Mouse (Mus musculus): Measurements from ENCODE around the gene Washc3. TPM values are rescaled to one million over a fixed set of nuclear protein-coding genes. Genes with fewer than 3 reads are reported as not detected.

The Washc3 gene
- polyA plus RNA-seq, 1 experiment from 2014 or later: 56.2 TPM

DNA sequence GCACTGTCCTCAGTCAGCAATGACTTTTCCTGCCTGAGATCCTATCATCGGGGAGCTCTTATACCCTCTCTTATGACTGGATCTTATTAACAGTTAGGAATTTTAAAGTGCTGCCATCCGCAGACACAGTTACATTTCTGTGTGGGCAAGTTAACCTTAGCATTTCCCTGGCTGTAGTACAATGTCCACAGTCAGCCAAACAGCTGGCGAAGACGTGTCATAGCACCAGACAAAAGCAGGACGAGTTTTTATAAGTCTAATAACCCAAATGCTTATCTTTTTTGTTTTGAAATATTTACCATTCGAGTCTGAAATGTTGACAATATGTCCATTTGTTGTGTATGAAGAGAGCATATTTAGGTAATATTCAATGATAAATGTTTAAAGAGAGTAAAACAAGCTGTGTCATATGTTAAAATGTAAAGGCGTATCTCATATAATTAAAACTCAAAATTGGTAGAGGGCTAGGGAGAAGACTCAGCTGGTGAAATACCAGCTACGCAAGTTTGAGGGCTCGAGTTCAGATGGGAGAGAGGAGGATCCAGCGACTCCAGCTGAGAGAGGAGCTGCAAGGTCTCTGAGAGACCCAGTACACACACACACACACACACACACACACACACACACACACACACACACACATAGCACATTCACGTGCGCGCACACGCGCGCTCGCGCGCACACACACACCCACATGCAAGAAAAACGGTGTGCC, 14.1 kb downstream of the Washc3 start:
- H3K36me3 ChIP-seq: peaks cover 10% of the 10 kb centered on the region; the same call in 1 of the 2 replicates
- 88% methylated on average over 20 of the region's 20 CpGs for WGBS
- no peak overlapping the region for H3K27ac ChIP-seq
- H3K4me3 ChIP-seq: no peak overlapping the region
- no peaks in the 10 kb centered on the region for H3K9me3 ChIP-seq
- no peaks in the 10 kb centered on the region for H3K27me3 ChIP-seq
- 0 out of 2 replicates have a peak, but pooled peaks cover 3% of the 10 kb centered on the region for H3K4me1 ChIP-seq
- H3K4me2 ChIP-seq: no peak overlapping the region
- ATAC-seq (ENCODE audit: insufficient number of reproducible peaks, insufficient read depth, low FRiP score, low TSS enrichment, low read depth): no peak
- no peak overlapping the region for H3K9ac ChIP-seq

DNA sequence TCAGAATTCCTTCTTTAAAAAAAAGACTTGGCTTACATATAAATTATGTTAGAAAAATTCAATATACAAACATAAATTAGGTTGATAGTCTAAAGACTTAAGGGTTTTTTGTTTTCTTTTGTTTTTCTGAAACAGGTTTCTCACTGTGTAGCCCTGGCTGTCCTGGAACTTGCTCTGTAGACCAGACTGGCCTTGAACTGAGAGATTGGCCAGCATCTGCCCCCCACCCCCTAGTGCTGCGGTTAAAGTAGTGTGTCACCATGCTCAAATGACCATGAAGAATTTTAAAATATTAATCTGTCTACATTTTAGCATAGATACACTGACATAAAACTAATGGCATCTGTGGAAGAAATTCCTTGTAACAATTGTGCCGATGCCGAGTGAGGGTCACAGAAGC, 17.3 kb downstream of the Washc3 start:
- H3K27me3 ChIP-seq: no peaks in the 10 kb centered on the region
- peaks cover 19% of the 10 kb centered on the region for H3K4me1 ChIP-seq
- peaks cover 14% of the 10 kb centered on the region for H3K36me3 ChIP-seq
- H3K27ac ChIP-seq: no peak overlapping the region
- ATAC-seq (ENCODE audit: insufficient number of reproducible peaks, insufficient read depth, low FRiP score, low TSS enrichment, low read depth): no peak
- no peak overlapping the region for H3K4me3 ChIP-seq
- no peak overlapping the region for H3K9ac ChIP-seq
- no peak overlapping the region for H3K4me2 ChIP-seq
- H3K9me3 ChIP-seq: no peaks in the 10 kb centered on the region
- WGBS: 90% methylated on average over 3 of the region's 3 CpGs

DNA sequence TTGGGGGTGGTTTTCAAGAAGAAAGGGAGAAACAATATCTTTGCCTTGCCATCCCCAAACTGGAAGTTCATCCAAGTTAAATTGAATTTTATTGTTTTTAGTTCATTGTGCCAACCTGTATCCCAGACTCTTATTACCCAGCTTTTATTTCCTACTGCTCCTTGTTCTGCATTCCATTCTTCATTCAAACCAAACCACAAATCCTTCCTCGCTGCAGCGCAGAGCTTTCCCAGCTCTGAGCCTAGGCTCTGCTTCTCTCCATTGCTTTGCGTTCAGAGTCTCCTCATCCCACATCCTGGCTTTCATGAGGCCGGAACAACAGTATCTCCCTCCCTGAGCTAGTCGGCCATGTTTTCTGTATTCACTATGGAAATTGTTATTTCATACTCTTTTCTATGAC, 20.8 kb downstream of the Washc3 start:
- peaks cover 27% of the 10 kb centered on the region for H3K36me3 ChIP-seq
- H3K4me3 ChIP-seq: no peak overlapping the region
- no peaks in the 10 kb centered on the region for H3K9me3 ChIP-seq
- no peak for ATAC-seq (ENCODE audit: insufficient number of reproducible peaks, insufficient read depth, low FRiP score, low TSS enrichment, low read depth)
- peaks cover 19% of the 10 kb centered on the region for H3K4me1 ChIP-seq
- no peaks in the 10 kb centered on the region for H3K27me3 ChIP-seq
- H3K27ac ChIP-seq: peak overlapping the region; percentile 73
- WGBS: 31% methylated on average over 5 of the region's 5 CpGs
- H3K9ac ChIP-seq: no peak overlapping the region
- H3K4me2 ChIP-seq: no peak overlapping the region

DNA sequence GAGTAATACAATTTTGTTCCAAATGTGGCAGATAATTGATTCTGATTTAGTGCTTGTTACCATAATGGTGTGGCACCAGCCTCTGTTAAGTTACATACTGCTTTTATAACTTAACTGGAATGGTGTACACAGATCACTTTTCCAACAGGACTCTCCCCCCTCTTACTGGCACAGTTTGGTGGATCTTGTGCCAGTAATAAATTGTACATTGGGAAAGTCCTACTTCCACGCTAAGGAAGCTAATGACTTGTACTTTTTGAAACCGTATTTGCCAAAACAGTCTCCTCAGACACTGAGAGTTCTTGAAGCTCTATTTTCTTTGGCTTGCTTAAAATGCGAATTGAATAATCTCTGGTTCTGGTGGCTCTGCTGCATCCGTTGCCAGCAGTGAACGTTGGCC, 24.5 kb downstream of the Washc3 start:
- WGBS: 90% methylated on average over 5 of the region's 5 CpGs
- H3K27ac ChIP-seq: no peak overlapping the region
- 0 out of 2 replicates have a peak, but pooled peaks cover 5% of the 10 kb centered on the region for H3K9me3 ChIP-seq
- peaks cover 19% of the 10 kb centered on the region for H3K4me1 ChIP-seq
- H3K27me3 ChIP-seq: no peaks in the 10 kb centered on the region
- no peak overlapping the region for H3K9ac ChIP-seq
- no peak for ATAC-seq (ENCODE audit: insufficient number of reproducible peaks, insufficient read depth, low FRiP score, low TSS enrichment, low read depth)
- peaks cover 29% of the 10 kb centered on the region for H3K36me3 ChIP-seq
- no peak overlapping the region for H3K4me2 ChIP-seq
- no peak overlapping the region for H3K4me3 ChIP-seq

DNA sequence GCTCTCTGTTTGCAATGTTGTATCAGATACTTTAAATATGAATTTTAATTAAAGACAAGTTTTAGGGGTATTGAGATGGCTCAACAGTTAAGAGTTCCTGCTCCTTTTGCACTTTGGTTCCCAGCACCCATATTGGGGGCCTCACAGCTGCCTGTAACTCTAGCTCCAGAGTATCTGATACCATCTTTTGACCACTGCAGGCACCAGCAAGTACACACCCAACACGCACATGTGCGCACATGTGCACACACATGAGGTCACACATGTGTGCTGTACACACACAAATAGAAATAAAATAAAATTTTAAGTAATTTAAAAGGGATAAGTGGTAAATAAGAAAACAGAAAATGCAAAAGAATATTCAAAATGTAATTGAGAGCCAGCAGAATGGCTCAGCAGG, 27.1 kb downstream of the Washc3 start:
- 0 out of 2 replicates have a peak, but pooled peaks cover 5% of the 10 kb centered on the region for H3K9me3 ChIP-seq
- no peak for ATAC-seq (ENCODE audit: insufficient number of reproducible peaks, insufficient read depth, low FRiP score, low TSS enrichment, low read depth)
- H3K4me1 ChIP-seq: peaks cover 7% of the 10 kb centered on the region
- H3K27me3 ChIP-seq: no peaks in the 10 kb centered on the region
- H3K4me3 ChIP-seq: no peak overlapping the region
- H3K27ac ChIP-seq: no peak overlapping the region
- WGBS: 92% methylated on average over 2 of the region's 2 CpGs
- H3K9ac ChIP-seq: no peak overlapping the region
- peaks cover 25% of the 10 kb centered on the region for H3K36me3 ChIP-seq
- H3K4me2 ChIP-seq: no peak overlapping the region

DNA sequence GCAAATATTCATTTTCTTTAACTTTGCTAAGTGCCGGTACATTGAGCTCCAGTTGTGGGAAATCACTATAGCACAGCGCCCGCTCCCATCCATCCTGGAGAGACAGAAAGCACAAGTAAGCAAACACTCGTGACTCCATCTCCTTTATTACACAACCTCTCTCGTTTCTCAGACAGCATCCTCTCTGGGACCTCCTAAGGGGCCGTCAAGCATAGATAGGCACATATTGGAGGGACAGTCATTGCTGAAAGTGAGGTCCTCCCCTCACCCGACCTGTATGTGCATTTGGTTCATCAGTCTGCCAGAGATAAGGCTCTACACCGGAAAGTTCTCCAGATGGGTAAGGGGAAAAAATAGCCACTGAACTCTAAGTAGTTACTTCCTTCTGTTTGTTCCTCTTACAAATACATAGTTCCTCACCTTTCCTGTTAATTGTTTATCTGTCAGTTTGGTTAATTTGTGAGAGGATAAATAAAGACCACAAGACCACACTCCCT, 27.7 kb downstream of the Washc3 start:
- no peak overlapping the region for H3K4me3 ChIP-seq
- H3K36me3 ChIP-seq: peaks cover 22% of the 10 kb centered on the region
- WGBS: 84% methylated on average over 8 of the region's 8 CpGs
- peaks cover 7% of the 10 kb centered on the region for H3K4me1 ChIP-seq
- no peaks in the 10 kb centered on the region for H3K27me3 ChIP-seq
- 0 out of 2 replicates have a peak, but pooled peaks cover 5% of the 10 kb centered on the region for H3K9me3 ChIP-seq
- H3K27ac ChIP-seq: no peak overlapping the region
- ATAC-seq (ENCODE audit: insufficient number of reproducible peaks, insufficient read depth, low FRiP score, low TSS enrichment, low read depth): no peak
- H3K4me2 ChIP-seq: no peak overlapping the region
- no peak overlapping the region for H3K9ac ChIP-seq

DNA sequence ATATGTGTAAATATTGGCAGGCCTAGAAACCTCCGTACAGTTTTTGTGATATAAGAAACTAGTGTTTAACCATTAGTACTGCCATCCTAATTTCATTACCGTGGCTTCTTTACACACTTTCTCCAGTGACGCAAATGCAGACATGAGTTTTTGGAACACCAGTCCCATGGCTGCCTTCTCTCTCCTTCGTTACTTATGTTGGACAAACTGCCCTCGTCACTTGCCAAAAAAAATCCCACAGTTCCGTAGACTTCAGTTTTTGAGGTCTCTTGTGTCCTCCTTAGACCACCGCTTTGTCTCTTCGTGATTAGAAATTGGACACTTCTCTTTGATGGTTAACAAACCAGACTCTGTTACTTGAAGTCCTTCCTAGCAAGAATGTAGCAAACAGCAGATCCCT, 30.8 kb downstream of the Washc3 start:
- H3K27me3 ChIP-seq: no peaks in the 10 kb centered on the region
- 0 out of 2 replicates have a peak, but pooled peaks cover 5% of the 10 kb centered on the region for H3K9me3 ChIP-seq
- WGBS: 53% methylated on average over 8 of the region's 8 CpGs
- no peak overlapping the region for H3K4me3 ChIP-seq
- peak overlapping the region; percentile 44 for H3K27ac ChIP-seq
- no peak overlapping the region for H3K4me2 ChIP-seq
- H3K36me3 ChIP-seq: peaks cover 24% of the 10 kb centered on the region
- ATAC-seq (ENCODE audit: insufficient number of reproducible peaks, insufficient read depth, low FRiP score, low TSS enrichment, low read depth): no peak
- no peak overlapping the region for H3K9ac ChIP-seq
- peaks cover 7% of the 10 kb centered on the region for H3K4me1 ChIP-seq

DNA sequence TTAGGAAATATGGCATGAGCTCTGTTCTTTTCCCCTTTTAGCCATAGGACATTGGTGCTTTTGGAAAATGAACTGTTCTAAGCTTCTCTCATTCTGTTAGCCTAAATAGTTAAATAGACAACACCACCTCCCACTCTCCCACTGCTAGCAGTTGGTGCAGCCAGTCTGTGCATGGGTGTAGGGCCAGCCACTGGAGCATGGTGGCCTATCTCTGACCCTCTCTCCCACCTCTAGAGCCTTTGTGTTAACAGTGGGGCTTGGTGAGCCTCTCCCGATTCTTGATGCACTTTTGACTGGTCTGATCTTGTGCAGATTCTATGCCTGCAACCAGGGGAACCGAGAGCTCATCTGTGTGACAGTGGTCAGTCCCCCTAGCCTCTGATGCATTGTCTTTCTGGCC, 31.9 kb downstream of the Washc3 start:
- 0 out of 2 replicates have a peak, but pooled peaks cover 5% of the 10 kb centered on the region for H3K9me3 ChIP-seq
- peaks cover 7% of the 10 kb centered on the region for H3K4me1 ChIP-seq
- no peak overlapping the region for H3K9ac ChIP-seq
- H3K27ac ChIP-seq: no peak overlapping the region
- ATAC-seq (ENCODE audit: insufficient number of reproducible peaks, insufficient read depth, low FRiP score, low TSS enrichment, low read depth): no peak
- H3K27me3 ChIP-seq: no peaks in the 10 kb centered on the region
- 95% methylated on average over 2 of the region's 2 CpGs for WGBS
- H3K4me3 ChIP-seq: no peak overlapping the region
- H3K36me3 ChIP-seq: peaks cover 29% of the 10 kb centered on the region
- H3K4me2 ChIP-seq: no peak overlapping the region

DNA sequence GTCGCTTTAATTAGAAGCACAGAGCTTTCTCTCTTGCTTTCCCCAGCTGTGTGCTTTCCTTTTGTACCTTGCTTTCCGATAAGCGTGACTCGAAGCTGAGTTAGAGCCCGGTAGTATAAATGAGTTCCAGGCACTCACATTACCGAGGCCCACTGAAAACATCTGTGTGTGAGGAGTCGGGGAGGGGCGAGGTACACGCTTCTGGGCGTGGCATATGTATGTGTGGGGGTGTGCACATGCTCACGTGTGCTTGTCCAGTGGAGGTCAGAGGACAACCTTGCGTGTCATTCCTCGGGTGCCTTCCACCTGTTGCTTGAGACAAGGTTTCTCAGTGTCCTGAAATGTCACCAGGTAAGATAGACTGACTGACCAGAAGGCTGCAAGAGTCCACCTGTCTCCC, 43.8 kb downstream of the Washc3 start:
- H3K4me1 ChIP-seq: peaks cover 7% of the 10 kb centered on the region; the same call in 1 of the 2 replicates
- H3K9ac ChIP-seq: no peak overlapping the region
- H3K27me3 ChIP-seq: no peaks in the 10 kb centered on the region
- H3K4me3 ChIP-seq: no peak overlapping the region
- 34% methylated on average over 13 of the region's 13 CpGs for WGBS
- no peak overlapping the region for H3K27ac ChIP-seq
- no peak overlapping the region for H3K4me2 ChIP-seq
- H3K9me3 ChIP-seq: 0 out of 2 replicates have a peak, but pooled peaks cover 4% of the 10 kb centered on the region
- H3K36me3 ChIP-seq: peaks cover 15% of the 10 kb centered on the region
- ATAC-seq (ENCODE audit: insufficient number of reproducible peaks, insufficient read depth, low FRiP score, low TSS enrichment, low read depth): no peak

DNA sequence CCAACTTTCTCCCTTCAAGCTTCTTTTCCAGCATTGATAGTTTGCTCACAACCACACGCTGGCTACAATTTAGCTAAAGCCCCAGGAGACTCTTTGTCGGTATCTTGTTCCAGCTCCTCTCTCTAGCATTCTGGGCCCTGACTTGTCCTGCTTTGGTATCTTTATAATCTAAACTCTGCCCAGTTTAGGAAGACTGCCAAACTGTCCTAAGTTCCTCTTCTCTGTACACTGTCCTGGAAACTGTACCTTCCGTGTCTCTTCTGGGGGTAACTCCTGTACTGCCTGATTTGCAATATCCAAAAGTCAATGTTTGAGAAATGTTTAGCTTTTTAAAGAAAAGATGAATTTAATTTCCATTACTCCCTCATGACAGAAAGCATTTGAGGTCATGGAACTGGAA, 49.4 kb downstream of the Washc3 start:
- no peak for ATAC-seq (ENCODE audit: insufficient number of reproducible peaks, insufficient read depth, low FRiP score, low TSS enrichment, low read depth)
- Histone ChIP-seq H3K9me3 (no peaks in the 10 kb centered on the region), H3K27ac (no peak overlapping the region), H3K4me3 (no peak overlapping the region), H3K9ac (no peak overlapping the region), H3K27me3 (no peaks in the 10 kb centered on the region), H3K4me2 (no peak overlapping the region), H3K4me1 (no peaks in the 10 kb centered on the region), H3K36me3 (peaks cover 4% of the 10 kb centered on the region)
- WGBS: 69% methylated on average over 3 of the region's 3 CpGs

DNA sequence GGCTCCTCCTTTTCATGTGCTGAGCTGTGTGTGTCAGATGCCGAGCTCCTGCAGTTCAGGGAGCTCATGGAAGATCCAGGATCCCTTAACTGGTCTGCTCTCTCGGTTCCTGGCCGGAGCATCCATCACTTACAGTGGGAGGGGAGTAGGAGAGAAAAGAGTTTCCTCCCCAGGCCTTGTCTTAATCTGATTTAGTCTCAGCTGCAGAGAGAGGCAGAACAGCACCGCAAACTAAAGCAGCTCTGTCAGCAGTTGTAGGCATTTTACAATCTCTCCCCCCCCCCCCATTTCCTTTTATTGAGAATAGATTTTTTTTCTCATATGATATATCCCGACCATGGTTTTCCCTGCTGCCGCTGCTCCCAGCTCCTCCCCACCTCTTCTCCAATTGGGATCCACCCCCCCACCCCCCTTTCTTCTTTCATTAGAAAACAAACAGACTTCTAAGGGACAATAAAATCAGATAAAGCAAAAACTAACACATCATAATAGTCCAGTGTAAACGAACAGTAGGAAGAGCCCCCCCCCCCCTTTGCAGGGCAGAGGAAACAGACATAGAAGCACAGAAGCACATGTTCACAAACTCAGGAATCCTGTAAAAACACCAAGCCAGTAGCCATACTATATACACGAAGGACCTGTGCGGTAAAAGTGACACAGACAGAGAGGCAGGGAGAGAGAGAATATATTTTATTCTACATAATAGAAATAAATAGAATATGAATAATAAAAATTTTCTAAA, 51.4 kb downstream of the Washc3 start:
- H3K4me2 ChIP-seq: no peak overlapping the region
- H3K27me3 ChIP-seq: no peaks in the 10 kb centered on the region
- peaks cover 4% of the 10 kb centered on the region; the same call in 1 of the 2 replicates for H3K36me3 ChIP-seq
- ATAC-seq (ENCODE audit: insufficient number of reproducible peaks, insufficient read depth, low FRiP score, low TSS enrichment, low read depth): no peak
- 70% methylated on average over 9 of the region's 9 CpGs for WGBS
- no peak overlapping the region for H3K9ac ChIP-seq
- no peak overlapping the region for H3K27ac ChIP-seq
- no peak overlapping the region for H3K4me3 ChIP-seq
- H3K9me3 ChIP-seq: no peaks in the 10 kb centered on the region
- H3K4me1 ChIP-seq: no peaks in the 10 kb centered on the region

DNA sequence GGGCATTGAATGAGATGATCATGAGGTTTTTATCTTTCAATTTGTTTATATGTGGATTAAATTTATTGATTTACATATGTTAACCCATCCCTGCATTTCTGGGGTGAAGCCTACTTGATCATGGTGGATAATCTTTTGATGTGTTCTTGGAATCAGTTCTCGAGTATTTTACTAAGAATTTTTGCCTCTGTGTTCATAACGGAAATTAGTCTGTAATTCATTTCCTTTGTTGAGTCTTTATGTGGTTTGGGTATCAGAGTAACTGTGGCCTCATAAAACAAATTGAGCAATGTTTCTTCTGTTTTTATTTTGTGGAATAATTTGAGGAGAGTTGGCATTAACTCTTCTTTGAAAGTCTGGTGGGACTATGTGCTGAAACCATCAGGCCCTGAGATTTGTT, 54.7 kb downstream of the Washc3 start:
- peaks cover 3% of the 10 kb centered on the region; the same call in 1 of the 2 replicates for H3K4me1 ChIP-seq
- WGBS: 59% methylated on average over 2 of the region's 2 CpGs
- no peak overlapping the region for H3K27ac ChIP-seq
- H3K9ac ChIP-seq: no peak overlapping the region
- H3K4me2 ChIP-seq: no peak overlapping the region
- no peaks in the 10 kb centered on the region for H3K36me3 ChIP-seq
- ATAC-seq (ENCODE audit: insufficient number of reproducible peaks, insufficient read depth, low FRiP score, low TSS enrichment, low read depth): no peak
- no peaks in the 10 kb centered on the region for H3K9me3 ChIP-seq
- H3K4me3 ChIP-seq: no peak overlapping the region
- no peaks in the 10 kb centered on the region for H3K27me3 ChIP-seq
